Mouse (Mus musculus): ENCODE results near the gene Gm13272. TPM values are rescaled to one million over a fixed set of nuclear protein-coding genes. Genes with fewer than 3 reads are reported as not detected.
"Not testable (repeated sequence)": the region's sequence is repeated elsewhere in the genome, so short reads cannot be mapped to it uniquely, and the experiment has no call there.

Gm13272 gene
- not detected in 2 replicates for polyA plus RNA-seq (2015; fragmentation: Nextera tagmentation; extraction: Ambion mirVana)

GRCm38 (mm10) chr4:88779550-88779949 is at the start of gene Gm13272:
TSS of gene Gm13272 (plus strand) at chr4:88779850.
- not testable (repeated sequence) for H3K4me2 ChIP-seq (ENCODE audit: low read length); ATAC-seq; H3K4me1 ChIP-seq (ENCODE audit: control insufficient read depth, insufficient read depth, low read length); H3K27ac ChIP-seq (ENCODE audit: low read length); H3K27me3 ChIP-seq (ENCODE audit: control insufficient read depth, insufficient read depth, low read depth, low read length); H3K36me3 ChIP-seq (ENCODE audit: control insufficient read depth, insufficient read depth, low read length); H3K9ac ChIP-seq (ENCODE audit: low read depth, low read length); H3K9me3 ChIP-seq (replicated peaks; ENCODE audit: control insufficient read depth, low read length, poor library complexity, severe bottlenecking); H3K4me3 ChIP-seq (ENCODE audit: low read depth, low read length)
- WGBS = no CpG with 5 or more reads among the region's 29 CpGs

GRCm38 (mm10) chr4:88738480-88738879 is 41.2 kb upstream of the Gm13272 start:
- Histone ChIP-seq H3K9ac (ENCODE audit: low read depth, low read length) (no peak overlapping the region), H3K4me2 (ENCODE audit: low read length) (no peak overlapping the region), H3K27ac (ENCODE audit: low read length) (no peak overlapping the region), H3K9me3 (replicated peaks; ENCODE audit: control insufficient read depth, low read length, poor library complexity, severe bottlenecking) (no peaks in the 10 kb centered on the region), H3K4me1 (ENCODE audit: control insufficient read depth, insufficient read depth, low read length) (no peaks in the 10 kb centered on the region), H3K36me3 (ENCODE audit: control insufficient read depth, insufficient read depth, low read length) (no peaks in the 10 kb centered on the region), H3K4me3 (ENCODE audit: low read depth, low read length) (no peak overlapping the region), H3K27me3 (ENCODE audit: control insufficient read depth, insufficient read depth, low read depth, low read length) (no peaks in the 10 kb centered on the region)
- WGBS = 6% methylated on average over 2 of the region's 2 CpGs
- ATAC-seq = no peak

GRCm38 (mm10) chr4:88739036-88739435 is 40.6 kb upstream of the Gm13272 start:
- WGBS = 91% methylated on average over 6 of the region's 6 CpGs
- no peak overlapping the region for H3K27ac ChIP-seq (ENCODE audit: low read length)
- H3K36me3 ChIP-seq (ENCODE audit: control insufficient read depth, insufficient read depth, low read length) = no peaks in the 10 kb centered on the region
- no peaks in the 10 kb centered on the region for H3K9me3 ChIP-seq (replicated peaks; ENCODE audit: control insufficient read depth, low read length, poor library complexity, severe bottlenecking)
- ATAC-seq = no peak
- H3K4me1 ChIP-seq (ENCODE audit: control insufficient read depth, insufficient read depth, low read length) = no peaks in the 10 kb centered on the region
- no peak overlapping the region for H3K9ac ChIP-seq (ENCODE audit: low read depth, low read length)
- no peak overlapping the region for H3K4me3 ChIP-seq (ENCODE audit: low read depth, low read length)
- no peak overlapping the region for H3K4me2 ChIP-seq (ENCODE audit: low read length)
- H3K27me3 ChIP-seq (ENCODE audit: control insufficient read depth, insufficient read depth, low read depth, low read length) = no peaks in the 10 kb centered on the region

GRCm38 (mm10) chr4:88741426-88741825 is 38.2 kb upstream of the Gm13272 start:
- Histone ChIP-seq H3K27ac (ENCODE audit: low read length) (no peak overlapping the region), H3K9ac (ENCODE audit: low read depth, low read length) (no peak overlapping the region), H3K4me1 (ENCODE audit: control insufficient read depth, insufficient read depth, low read length) (no peaks in the 10 kb centered on the region), H3K4me3 (ENCODE audit: low read depth, low read length) (no peak overlapping the region), H3K9me3 (replicated peaks; ENCODE audit: control insufficient read depth, low read length, poor library complexity, severe bottlenecking) (no peaks in the 10 kb centered on the region), H3K36me3 (ENCODE audit: control insufficient read depth, insufficient read depth, low read length) (no peaks in the 10 kb centered on the region), H3K27me3 (ENCODE audit: control insufficient read depth, insufficient read depth, low read depth, low read length) (no peaks in the 10 kb centered on the region), H3K4me2 (ENCODE audit: low read length) (no peak overlapping the region)
- ATAC-seq = no peak
- WGBS = 94% methylated on average over 4 of the region's 4 CpGs

GRCm38 (mm10) chr4:88742771-88743371 is 36.8 kb upstream of the Gm13272 start:
- H3K36me3 ChIP-seq (ENCODE audit: control insufficient read depth, insufficient read depth, low read length) = no peaks in the 10 kb centered on the region
- no peak for ATAC-seq
- H3K4me2 ChIP-seq (ENCODE audit: low read length) = no peak overlapping the region
- H3K27me3 ChIP-seq (ENCODE audit: control insufficient read depth, insufficient read depth, low read depth, low read length) = no peaks in the 10 kb centered on the region
- no peak overlapping the region for H3K27ac ChIP-seq (ENCODE audit: low read length)
- WGBS = 74% methylated on average over 7 of the region's 7 CpGs
- no peak overlapping the region for H3K4me3 ChIP-seq (ENCODE audit: low read depth, low read length)
- H3K9ac ChIP-seq (ENCODE audit: low read depth, low read length) = no peak overlapping the region
- H3K4me1 ChIP-seq (ENCODE audit: control insufficient read depth, insufficient read depth, low read length) = no peaks in the 10 kb centered on the region
- no peaks in the 10 kb centered on the region for H3K9me3 ChIP-seq (replicated peaks; ENCODE audit: control insufficient read depth, low read length, poor library complexity, severe bottlenecking)

GRCm38 (mm10) chr4:88744207-88744606 is 35.4 kb upstream of the Gm13272 start:
- H3K36me3 ChIP-seq (ENCODE audit: control insufficient read depth, insufficient read depth, low read length) = no peaks in the 10 kb centered on the region
- no peak overlapping the region for H3K4me3 ChIP-seq (ENCODE audit: low read depth, low read length)
- H3K27me3 ChIP-seq (ENCODE audit: control insufficient read depth, insufficient read depth, low read depth, low read length) = no peaks in the 10 kb centered on the region
- ATAC-seq = no peak
- no peaks in the 10 kb centered on the region for H3K4me1 ChIP-seq (ENCODE audit: control insufficient read depth, insufficient read depth, low read length)
- 78% methylated on average over 3 of the region's 3 CpGs for WGBS
- no peaks in the 10 kb centered on the region for H3K9me3 ChIP-seq (replicated peaks; ENCODE audit: control insufficient read depth, low read length, poor library complexity, severe bottlenecking)
- no peak overlapping the region for H3K4me2 ChIP-seq (ENCODE audit: low read length)
- no peak overlapping the region for H3K27ac ChIP-seq (ENCODE audit: low read length)
- no peak overlapping the region for H3K9ac ChIP-seq (ENCODE audit: low read depth, low read length)

- no peaks in the 10 kb centered on the region for H3K36me3 ChIP-seq (ENCODE audit: control insufficient read depth, insufficient read depth, low read length)
- H3K27me3 ChIP-seq (ENCODE audit: control insufficient read depth, insufficient read depth, low read depth, low read length) = no peaks in the 10 kb centered on the region
- H3K27ac ChIP-seq (ENCODE audit: low read length) = no peak overlapping the region
- no peak overlapping the region for H3K4me2 ChIP-seq (ENCODE audit: low read length)
- H3K9ac ChIP-seq (ENCODE audit: low read depth, low read length) = no peak overlapping the region
- 65% methylated on average over 6 of the region's 6 CpGs for WGBS
- H3K9me3 ChIP-seq (replicated peaks; ENCODE audit: control insufficient read depth, low read length, poor library complexity, severe bottlenecking) = no peaks in the 10 kb centered on the region
- H3K4me3 ChIP-seq (ENCODE audit: low read depth, low read length) = no peak overlapping the region
- no peaks in the 10 kb centered on the region for H3K4me1 ChIP-seq (ENCODE audit: control insufficient read depth, insufficient read depth, low read length)
- ATAC-seq = no peak
Observed at GRCm38 (mm10) chr4:88749926-88750325, 29.7 kb upstream of the Gm13272 start.

- H3K27ac ChIP-seq (ENCODE audit: low read length); H3K27me3 ChIP-seq (ENCODE audit: control insufficient read depth, insufficient read depth, low read depth, low read length); ATAC-seq; H3K36me3 ChIP-seq (ENCODE audit: control insufficient read depth, insufficient read depth, low read length); H3K9ac ChIP-seq (ENCODE audit: low read depth, low read length); H3K9me3 ChIP-seq (replicated peaks; ENCODE audit: control insufficient read depth, low read length, poor library complexity, severe bottlenecking); H3K4me3 ChIP-seq (ENCODE audit: low read depth, low read length); H3K4me1 ChIP-seq (ENCODE audit: control insufficient read depth, insufficient read depth, low read length); H3K4me2 ChIP-seq (ENCODE audit: low read length): not testable (repeated sequence)
- 77% methylated on average over 13 of the region's 15 CpGs for WGBS
Observed at GRCm38 (mm10) chr4:88754818-88755340, 24.8 kb upstream of the Gm13272 start, which contains the start of gene Gm13271. TSS of gene Gm13271 (plus strand) at chr4:88754868.

- H3K9me3 ChIP-seq (replicated peaks; ENCODE audit: control insufficient read depth, low read length, poor library complexity, severe bottlenecking); H3K4me1 ChIP-seq (ENCODE audit: control insufficient read depth, insufficient read depth, low read length); H3K27me3 ChIP-seq (ENCODE audit: control insufficient read depth, insufficient read depth, low read depth, low read length); ATAC-seq; H3K36me3 ChIP-seq (ENCODE audit: control insufficient read depth, insufficient read depth, low read length): not testable (repeated sequence)
- Histone ChIP-seq H3K4me3 (ENCODE audit: low read depth, low read length) (peak overlapping the region; percentile 41), H3K9ac (ENCODE audit: low read depth, low read length) (peak overlapping the region; percentile 45; the same call in 1 of the 2 replicates), H3K4me2 (ENCODE audit: low read length) (peak overlapping the region; percentile 74), H3K27ac (ENCODE audit: low read length) (peak overlapping the region; percentile 55; the same call in 1 of the 2 replicates)
- 11% methylated on average over 28 of the region's 31 CpGs for WGBS
Observed at GRCm38 (mm10) chr4:88756581-88757513, 22.8 kb upstream of the Gm13272 start.

All from midbrain, embryonic 16.5 days (tissue).